Mouse (Mus musculus) megakaryocyte, embryonic 14.5 days (primary cell): ENCODE measurements around the gene Mbd3.

Experiments used
- FLI1 ChIP-seq: IDR thresholded peaks from 2 replicates; pipeline ENCODE4 v1.6.1; 2012; ENCODE audit warnings: low read length, inconsistent platforms, mixed read lengths
- GATA1 ChIP-seq: IDR thresholded peaks from 3 replicates; pipeline ENCODE4 v1.6.1; 2012; ENCODE audit warnings: mixed read lengths, low read length, inconsistent platforms, borderline replicate concordance

DNA sequence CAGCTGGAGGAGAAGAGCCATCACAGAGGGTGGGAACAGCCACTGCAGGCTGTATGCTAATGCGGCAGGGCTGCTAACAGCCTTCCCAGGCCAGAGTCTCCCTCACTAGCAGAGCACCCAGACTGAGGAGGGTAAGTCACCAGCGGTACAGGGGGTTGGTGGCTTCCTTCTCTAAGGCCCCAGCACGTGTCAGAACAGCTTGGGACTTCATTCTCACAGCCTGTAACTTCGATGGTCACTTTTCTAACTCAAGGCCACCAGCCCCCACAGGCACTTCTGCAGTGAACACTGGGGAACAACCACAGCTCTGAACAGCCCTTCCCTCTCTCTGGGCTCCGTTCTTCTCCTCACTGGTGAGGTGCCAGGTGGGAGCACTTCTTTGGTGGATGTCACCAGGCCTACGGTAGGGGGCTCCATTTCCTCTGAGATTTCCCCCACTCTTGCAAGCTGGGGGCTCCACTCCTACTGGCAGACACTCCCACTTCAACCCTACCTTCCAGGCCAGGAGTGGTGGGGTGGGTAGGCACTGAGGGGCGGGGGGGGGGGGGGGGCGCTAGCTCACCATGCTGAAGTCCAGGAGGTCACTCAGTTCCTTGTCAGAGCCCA is 31.1 kb upstream of the Mbd3 start:
- TF ChIP-seq GATA1 (no peak), FLI1 (no peak)
